Mouse (Mus musculus) 3T3-L1 (cell line): ENCODE measurements at regions not wholly inside any gene's neighbourhood (a gene's known extent, or its start where the extent isn't known, plus 50 kb on each side); places are given as distances from the start of the nearest gene placed in this dataset.

Source experiments
- DNase-seq: peaks from one replicate; pipeline ENCODE4 v3.0.0-alpha.2; 2015; ENCODE audit warnings: low read depth, low spot score

- no peak for DNase-seq
These were observed 181.8 kb upstream of the Rnpc3 start for GRCm38 (mm10) chr3:113811790-113812189.

GRCm38 (mm10) chr3:113859421-113859820 is 170.9 kb upstream of the Col11a1 start:
- peak; percentile 61 for DNase-seq

DNA sequence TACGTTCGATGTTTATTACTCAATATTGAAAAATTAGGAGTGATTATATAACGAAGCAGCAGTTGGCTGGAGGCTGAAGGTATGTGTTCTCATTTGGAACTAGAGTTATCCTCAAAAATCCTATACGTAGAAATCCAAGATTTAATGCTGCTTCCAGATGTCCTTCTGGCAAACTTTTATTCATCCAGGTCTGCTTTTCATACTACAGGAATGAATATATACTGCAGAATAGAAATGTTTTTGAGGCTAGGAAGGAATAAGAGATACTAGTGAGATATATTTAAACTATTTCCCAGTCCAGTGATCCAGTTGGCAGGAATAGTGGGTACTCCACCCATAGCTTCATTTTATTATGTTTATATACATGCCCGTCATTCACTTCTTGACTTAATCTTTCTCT is 170.3 kb upstream of the Col11a1 start:
- no peak for DNase-seq

DNA sequence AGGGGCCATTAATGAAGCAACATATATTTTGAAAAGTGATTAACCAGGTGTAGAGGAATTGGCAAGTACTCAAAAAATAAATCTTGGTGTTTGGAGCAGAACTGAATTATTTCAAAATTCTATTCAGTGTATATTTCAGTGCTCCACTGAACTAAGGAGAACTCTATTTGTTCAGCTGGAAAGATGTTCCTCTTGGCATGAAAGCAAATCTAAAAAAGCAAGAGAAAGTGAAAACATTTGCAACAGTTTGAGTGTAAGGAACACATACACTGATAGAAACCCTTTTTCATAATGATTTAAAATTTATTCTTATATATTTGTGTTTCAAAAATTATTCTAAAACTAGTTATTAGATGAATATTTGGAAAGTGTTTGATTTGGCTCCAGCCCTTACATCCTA is 169.9 kb upstream of the Col11a1 start:
- DNase-seq = no peak

DNA sequence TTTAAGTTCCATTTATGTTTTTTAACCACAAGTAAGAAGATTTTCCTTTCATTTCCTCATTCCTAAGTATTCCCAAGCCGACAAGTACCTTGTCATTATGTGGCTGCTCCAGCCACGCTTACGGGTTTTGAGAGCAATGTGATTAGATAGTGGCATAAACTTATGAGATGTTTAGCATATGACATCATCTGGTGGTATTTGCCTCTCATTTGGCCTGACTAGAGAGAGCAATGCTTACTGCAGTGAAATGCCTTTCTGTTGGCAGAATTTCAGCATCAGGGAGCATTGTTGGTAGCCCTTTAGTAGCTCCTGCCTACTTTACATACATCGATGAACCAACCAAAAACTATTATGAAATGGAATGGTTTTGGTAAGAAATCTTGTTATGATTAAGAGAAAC is 157.1 kb upstream of the Col11a1 start:
- DNase-seq = peak; percentile 46

- no peak for DNase-seq
These were observed 125.2 kb upstream of the Col11a1 start for GRCm38 (mm10) chr3:113905162-113905561.

DNA sequence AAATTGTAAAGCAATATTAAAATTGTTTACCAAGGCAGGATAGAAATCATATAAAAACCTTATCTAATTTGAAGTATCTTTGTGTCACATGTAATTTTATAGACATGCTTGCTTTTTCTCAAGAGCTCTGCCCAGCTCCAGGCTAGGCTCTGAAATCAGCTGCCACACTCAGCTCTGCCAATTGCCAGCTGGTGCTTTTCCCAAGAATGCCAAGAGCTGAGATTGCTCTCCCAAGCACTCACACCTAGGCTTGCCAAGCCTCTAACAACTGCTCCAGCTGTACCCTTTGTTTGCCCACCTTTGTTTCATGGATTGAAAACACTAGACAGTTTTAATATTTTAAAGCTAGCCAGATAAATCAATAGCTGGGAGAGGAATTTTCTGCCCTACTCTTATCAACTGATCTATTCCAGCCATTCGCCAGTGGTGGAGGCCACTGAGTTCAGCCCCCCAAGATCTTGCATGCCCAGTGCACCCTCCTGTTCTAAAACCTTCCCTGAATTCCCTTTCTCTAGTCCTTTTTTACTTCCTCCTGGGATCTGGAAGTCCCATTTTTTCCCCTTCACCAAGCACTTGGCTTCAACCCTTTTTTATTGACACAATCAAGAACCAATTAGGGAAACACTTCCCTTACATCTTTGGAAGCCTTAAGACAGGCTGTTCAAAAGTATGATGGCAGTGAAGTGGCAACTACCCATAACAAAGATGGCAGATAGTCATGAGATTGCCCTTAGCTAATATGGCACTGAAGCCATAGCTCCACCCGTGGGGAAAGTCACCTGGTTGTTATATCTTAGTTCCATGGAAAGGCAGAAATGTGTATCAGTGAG is 110.8 kb upstream of the Col11a1 start:
- no peak for DNase-seq

- DNase-seq = no peak
These were observed 98.8 kb upstream of the Col11a1 start for GRCm38 (mm10) chr3:113931553-113931952.

DNA sequence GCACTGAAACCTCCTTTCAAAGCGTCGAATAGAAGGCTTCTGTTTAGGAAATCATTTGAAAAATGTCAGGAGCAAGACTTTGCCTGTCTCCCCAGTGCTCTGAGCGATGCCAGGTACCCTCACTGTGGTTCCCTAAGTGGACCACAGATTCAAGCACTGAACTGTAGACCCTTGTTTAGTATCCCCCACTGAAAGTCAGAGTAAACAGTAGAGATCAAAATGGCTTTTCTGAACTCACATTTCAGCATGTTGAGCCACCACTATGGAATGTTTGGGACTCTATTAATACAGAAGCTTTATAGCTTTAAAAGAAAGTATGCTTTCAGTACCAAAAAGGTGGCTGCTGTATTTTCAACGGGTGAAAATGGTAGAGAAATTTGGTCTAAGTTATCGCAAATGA is 79.8 kb upstream of the Col11a1 start:
- no peak for DNase-seq

DNA sequence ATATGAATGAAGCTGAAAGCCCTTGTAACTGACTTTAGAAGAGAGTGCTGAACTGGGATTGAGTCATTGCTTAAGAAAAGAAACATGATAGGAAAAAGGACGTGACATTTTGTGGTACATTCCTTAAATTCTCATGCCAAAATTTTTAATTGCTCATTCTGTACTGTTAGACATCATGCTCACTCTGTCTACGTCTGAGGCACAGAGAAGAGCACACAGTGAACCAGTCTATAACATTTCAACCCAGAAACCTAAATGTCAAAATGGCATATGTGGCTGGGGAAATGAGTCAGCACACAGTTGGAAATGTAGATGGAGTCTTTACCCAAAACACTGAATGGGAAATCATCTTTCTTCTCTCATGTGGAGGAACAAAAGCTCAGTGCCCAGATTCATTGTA is 77.9 kb upstream of the Col11a1 start:
- peak; percentile 68 for DNase-seq

- peak; percentile 70 for DNase-seq
These were observed 77.2 kb upstream of the Col11a1 start for GRCm38 (mm10) chr3:113953113-113953512.

GRCm38 (mm10) chr3:113954486-113954885 is 75.9 kb upstream of the Col11a1 start:
- DNase-seq = peak; percentile 79

DNA sequence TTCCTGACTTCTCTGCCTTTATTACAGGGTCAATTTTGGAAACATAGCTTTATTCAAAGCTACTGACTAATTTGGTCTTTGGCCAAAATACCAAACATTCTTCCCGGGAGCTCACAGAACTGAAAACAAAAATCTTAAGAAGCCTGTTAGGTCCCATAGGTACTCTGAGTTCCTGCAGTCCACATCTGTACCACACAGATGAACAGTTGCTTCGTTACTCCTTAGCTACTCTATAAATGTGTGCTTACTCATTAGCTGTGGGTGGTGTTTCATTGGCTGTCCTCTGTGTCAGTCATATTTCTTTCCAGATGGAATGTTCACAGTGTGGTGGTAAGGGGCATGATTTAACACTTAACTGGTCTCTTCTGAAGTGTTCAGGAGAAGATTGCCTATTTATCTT is 70.3 kb upstream of the Col11a1 start:
- peak; percentile 37 for DNase-seq
